Mouse (Mus musculus): Measurements from ENCODE around the gene Fam49a. TPM values are rescaled to one million over a fixed set of nuclear protein-coding genes. Genes with fewer than 3 reads are reported as not detected.

The Fam49a gene
- polyA plus RNA-seq, 1 experiment from 2014 or later: 11.7 TPM

DNA sequence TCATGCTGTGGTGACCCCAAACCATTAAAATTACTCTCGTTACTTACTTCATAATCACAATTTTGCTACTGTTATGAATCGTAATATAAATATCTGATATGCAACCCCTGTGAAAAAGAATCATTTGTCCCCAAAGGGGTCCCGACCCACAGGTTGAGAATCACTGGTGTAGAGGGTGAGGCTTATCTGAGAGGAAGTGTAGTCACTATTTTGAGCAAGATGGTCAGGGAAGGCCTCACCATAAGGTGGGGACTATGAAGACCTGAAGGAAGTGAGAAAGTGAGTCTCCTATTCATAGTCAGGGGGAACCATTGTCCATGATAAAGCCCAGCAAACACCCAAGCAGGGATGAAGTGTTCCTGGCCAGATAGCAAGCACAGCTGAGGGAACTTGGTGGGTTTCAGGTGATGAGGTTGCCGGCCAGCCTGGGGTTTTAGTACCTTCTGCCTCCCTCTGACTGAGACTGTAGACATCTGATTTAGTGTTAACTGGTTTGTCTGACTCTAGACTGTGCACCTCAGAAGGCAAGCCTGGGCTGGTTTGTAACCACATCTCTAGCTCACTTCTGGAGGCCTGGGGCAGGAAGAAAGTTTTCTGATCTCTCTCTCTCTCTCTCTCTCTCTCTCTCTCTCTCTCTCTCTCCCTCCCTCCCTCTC is 13.3 kb downstream of the Fam49a start:
- H3K4me1 ChIP-seq: peaks cover 14% of the 10 kb centered on the region
- no peaks in the 10 kb centered on the region for H3K9me3 ChIP-seq
- H3K27me3 ChIP-seq: no peaks in the 10 kb centered on the region
- no peaks in the 10 kb centered on the region for H3K36me3 ChIP-seq
- no peak overlapping the region for H3K4me2 ChIP-seq
- no peak overlapping the region for H3K4me3 ChIP-seq
- H3K9ac ChIP-seq: no peak overlapping the region
- ATAC-seq (ENCODE audit: insufficient number of reproducible peaks, insufficient read depth, low FRiP score, low TSS enrichment, low read depth): no peak
- 84% methylated on average over 4 of the region's 4 CpGs for WGBS
- H3K27ac ChIP-seq: peak overlapping the region; percentile 29; the same call in 1 of the 2 replicates

GRCm38 (mm10) chr12:12277741-12278463 is 16.0 kb downstream of the Fam49a start:
- ATAC-seq (ENCODE audit: insufficient number of reproducible peaks, insufficient read depth, low FRiP score, low TSS enrichment, low read depth): no peak
- peaks cover 14% of the 10 kb centered on the region for H3K4me1 ChIP-seq
- H3K4me2 ChIP-seq: no peak overlapping the region
- no peak overlapping the region for H3K4me3 ChIP-seq
- WGBS: 38% methylated on average over 4 of the region's 4 CpGs
- no peaks in the 10 kb centered on the region for H3K36me3 ChIP-seq
- H3K27me3 ChIP-seq: no peaks in the 10 kb centered on the region
- H3K27ac ChIP-seq: no peak overlapping the region
- no peaks in the 10 kb centered on the region for H3K9me3 ChIP-seq
- no peak overlapping the region for H3K9ac ChIP-seq

DNA sequence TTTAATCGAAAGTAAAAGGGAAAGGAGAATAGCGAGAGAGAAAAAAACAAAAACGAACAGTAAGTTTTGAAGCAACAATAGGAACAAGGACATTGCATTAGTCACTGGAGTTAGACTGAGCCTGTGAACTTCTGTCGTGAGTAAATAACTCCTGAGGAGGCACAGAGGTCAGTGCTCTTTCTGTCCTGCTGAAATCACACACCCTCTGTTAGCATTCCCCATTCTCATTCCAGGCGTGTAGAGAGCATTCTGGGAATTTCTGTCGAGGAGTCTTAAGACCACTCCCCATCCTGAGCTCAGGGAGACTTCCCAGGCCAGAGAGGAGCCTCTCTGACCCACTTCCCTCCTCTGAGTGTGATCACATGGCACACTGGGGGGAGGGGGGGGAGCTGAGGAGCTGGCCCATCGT is 16.5 kb downstream of the Fam49a start:
- WGBS: 62% methylated on average over 7 of the region's 7 CpGs
- Histone ChIP-seq H3K36me3 (no peaks in the 10 kb centered on the region), H3K27ac (no peak overlapping the region)

DNA sequence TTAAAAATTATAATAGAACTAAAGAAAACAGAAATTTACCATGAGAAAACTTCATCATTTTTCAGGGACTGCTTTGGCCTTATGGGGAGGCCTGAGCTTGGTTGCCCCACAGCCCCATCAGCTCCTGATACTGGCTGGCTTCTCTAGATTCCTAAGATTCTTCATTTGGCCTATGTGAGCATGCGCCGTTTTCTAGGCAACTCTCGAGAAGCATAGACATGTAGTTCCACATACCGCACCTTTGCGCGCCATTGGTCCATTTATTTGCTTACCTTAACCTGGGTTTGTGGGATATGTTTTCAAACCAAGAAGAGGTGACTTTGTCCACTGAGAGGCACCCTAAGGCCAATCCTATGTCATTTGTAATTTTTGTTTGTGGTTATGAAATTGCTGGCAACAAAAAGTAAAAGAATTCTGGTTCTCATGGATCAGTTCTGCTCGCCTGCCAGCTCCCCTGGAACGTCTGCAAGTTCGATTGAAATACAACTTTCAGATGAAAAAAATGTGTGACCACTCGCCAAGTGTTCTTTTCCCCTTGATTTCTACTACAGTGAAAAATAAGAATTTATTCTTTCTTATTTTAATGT is 21.9 kb downstream of the Fam49a start:
- H3K9ac ChIP-seq: no peak overlapping the region
- no peaks in the 10 kb centered on the region for H3K27me3 ChIP-seq
- H3K27ac ChIP-seq: no peak overlapping the region
- whole genome bisulfite sequencing: 79% methylated on average over 10 of the region's 10 CpGs
- peaks cover 13% of the 10 kb centered on the region for H3K4me1 ChIP-seq
- no peak for ATAC-seq (ENCODE audit: insufficient number of reproducible peaks, insufficient read depth, low FRiP score, low TSS enrichment, low read depth)
- H3K4me2 ChIP-seq: no peak overlapping the region
- H3K36me3 ChIP-seq: no peaks in the 10 kb centered on the region
- no peaks in the 10 kb centered on the region for H3K9me3 ChIP-seq
- H3K4me3 ChIP-seq: no peak overlapping the region

More for the DNA sequence above, 16.5 kb downstream of the Fam49a start:
- no peaks in the 10 kb centered on the region for H3K27me3 ChIP-seq
- no peak overlapping the region for H3K4me2 ChIP-seq
- no peak overlapping the region for H3K9ac ChIP-seq
- no peaks in the 10 kb centered on the region for H3K9me3 ChIP-seq
- peaks cover 14% of the 10 kb centered on the region for H3K4me1 ChIP-seq
- ATAC-seq (ENCODE audit: insufficient number of reproducible peaks, insufficient read depth, low FRiP score, low TSS enrichment, low read depth): no peak
- H3K4me3 ChIP-seq: no peak overlapping the region

DNA sequence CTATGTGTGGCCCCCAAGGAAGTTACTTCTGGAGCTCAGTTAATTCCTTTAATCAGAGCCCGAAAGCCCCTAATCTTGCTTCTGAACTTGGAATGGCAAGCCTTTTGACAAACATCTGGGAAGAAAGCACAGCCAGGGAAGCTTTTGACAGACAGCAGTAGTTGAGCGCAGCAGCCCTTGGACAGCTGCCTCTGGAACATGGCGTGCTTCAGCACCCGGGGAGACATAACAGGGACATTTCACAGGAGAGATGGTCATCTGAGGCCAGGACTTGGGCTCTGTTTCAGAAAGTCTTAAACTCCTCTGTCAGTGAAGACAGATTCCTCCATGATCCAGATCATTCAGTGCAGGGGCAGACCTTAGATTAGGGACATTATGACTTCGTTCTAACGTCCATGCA is 22.6 kb downstream of the Fam49a start:
- ATAC-seq (ENCODE audit: insufficient number of reproducible peaks, insufficient read depth, low FRiP score, low TSS enrichment, low read depth): no peak
- no peak overlapping the region for H3K27ac ChIP-seq
- 82% methylated on average over 6 of the region's 6 CpGs for WGBS

GRCm38 (mm10) chr12:12287131-12287786 is 25.3 kb downstream of the Fam49a start:
- no peak overlapping the region for H3K9ac ChIP-seq
- WGBS: 53% methylated on average over 9 of the region's 9 CpGs
- no peak for ATAC-seq (ENCODE audit: insufficient number of reproducible peaks, insufficient read depth, low FRiP score, low TSS enrichment, low read depth)

More for the DNA sequence above, 22.6 kb downstream of the Fam49a start:
- Histone ChIP-seq H3K4me2 (no peak overlapping the region), H3K4me3 (no peak overlapping the region), H3K9me3 (no peaks in the 10 kb centered on the region), H3K9ac (no peak overlapping the region), H3K27me3 (no peaks in the 10 kb centered on the region), H3K36me3 (no peaks in the 10 kb centered on the region), H3K4me1 (peaks cover 13% of the 10 kb centered on the region)

GRCm38 (mm10) chr12:12287787-12288132 is 25.8 kb downstream of the Fam49a start:
- WGBS: 62% methylated on average over 6 of the region's 6 CpGs
- Histone ChIP-seq H3K4me2 (no peak overlapping the region), H3K27me3 (no peaks in the 10 kb centered on the region), H3K36me3 (no peaks in the 10 kb centered on the region), H3K9me3 (no peaks in the 10 kb centered on the region), H3K27ac (no peak overlapping the region), H3K4me1 (peaks cover 23% of the 10 kb centered on the region), H3K9ac (no peak overlapping the region), H3K4me3 (no peak overlapping the region)
- ATAC-seq (ENCODE audit: insufficient number of reproducible peaks, insufficient read depth, low FRiP score, low TSS enrichment, low read depth): no peak

More at GRCm38 (mm10) chr12:12287131-12287786, 25.3 kb downstream of the Fam49a start:
- Histone ChIP-seq H3K4me3 (no peak overlapping the region), H3K9me3 (no peaks in the 10 kb centered on the region), H3K4me1 (peaks cover 21% of the 10 kb centered on the region), H3K36me3 (no peaks in the 10 kb centered on the region), H3K27ac (no peak overlapping the region), H3K27me3 (no peaks in the 10 kb centered on the region), H3K4me2 (no peak overlapping the region)

GRCm38 (mm10) chr12:12288586-12288985 is 26.6 kb downstream of the Fam49a start:
- H3K4me1 ChIP-seq: peaks cover 28% of the 10 kb centered on the region
- no peaks in the 10 kb centered on the region for H3K27me3 ChIP-seq
- 79% methylated on average over 1 of the region's 1 CpGs for WGBS
- H3K36me3 ChIP-seq: no peaks in the 10 kb centered on the region
- no peak for ATAC-seq (ENCODE audit: insufficient number of reproducible peaks, insufficient read depth, low FRiP score, low TSS enrichment, low read depth)
- no peak overlapping the region for H3K4me2 ChIP-seq
- no peaks in the 10 kb centered on the region for H3K9me3 ChIP-seq
- H3K27ac ChIP-seq: no peak overlapping the region
- H3K9ac ChIP-seq: no peak overlapping the region
- no peak overlapping the region for H3K4me3 ChIP-seq

DNA sequence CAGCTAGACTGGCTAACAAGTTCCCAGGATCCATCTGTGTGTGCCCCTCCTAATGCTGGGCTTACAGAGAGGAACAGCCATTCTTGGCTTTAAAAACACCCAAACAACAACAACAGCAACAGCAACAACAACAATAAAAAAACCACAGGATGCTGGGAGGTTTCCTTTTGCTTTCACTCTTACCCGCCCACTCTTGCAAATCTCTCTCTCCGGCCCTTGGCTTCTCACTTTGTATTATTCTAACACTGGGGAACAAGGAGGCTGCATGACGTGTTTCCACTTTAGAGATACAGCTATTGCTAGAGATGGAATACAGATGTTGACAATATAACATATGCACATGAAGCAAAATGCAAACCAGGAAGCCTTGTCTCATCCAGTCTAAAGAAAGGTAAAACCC is 27.7 kb downstream of the Fam49a start:
- Histone ChIP-seq H3K36me3 (no peaks in the 10 kb centered on the region), H3K9me3 (no peaks in the 10 kb centered on the region), H3K4me2 (no peak overlapping the region), H3K27ac (no peak overlapping the region), H3K4me1 (peaks cover 27% of the 10 kb centered on the region), H3K9ac (no peak overlapping the region), H3K27me3 (no peaks in the 10 kb centered on the region), H3K4me3 (no peak overlapping the region)
- WGBS: 59% methylated on average over 3 of the region's 3 CpGs
- ATAC-seq (ENCODE audit: insufficient number of reproducible peaks, insufficient read depth, low FRiP score, low TSS enrichment, low read depth): no peak

- Histone ChIP-seq H3K36me3 (no peaks in the 10 kb centered on the region), H3K27ac (no peak overlapping the region), H3K9me3 (no peaks in the 10 kb centered on the region), H3K4me2 (no peak overlapping the region), H3K4me1 (peaks cover 21% of the 10 kb centered on the region), H3K27me3 (no peaks in the 10 kb centered on the region), H3K4me3 (no peak overlapping the region), H3K9ac (no peak overlapping the region)
- no peak for ATAC-seq (ENCODE audit: insufficient number of reproducible peaks, insufficient read depth, low FRiP score, low TSS enrichment, low read depth)
- WGBS: 26% methylated on average over 5 of the region's 5 CpGs
Measured at GRCm38 (mm10) chr12:12292043-12292618, 30.2 kb downstream of the Fam49a start.

GRCm38 (mm10) chr12:12294380-12295171 is 32.6 kb downstream of the Fam49a start:
- no peak overlapping the region for H3K9ac ChIP-seq
- no peak for ATAC-seq (ENCODE audit: insufficient number of reproducible peaks, insufficient read depth, low FRiP score, low TSS enrichment, low read depth)
- no peaks in the 10 kb centered on the region for H3K27me3 ChIP-seq
- no peak overlapping the region for H3K27ac ChIP-seq
- no peak overlapping the region for H3K4me2 ChIP-seq
- H3K9me3 ChIP-seq: no peaks in the 10 kb centered on the region
- no peak overlapping the region for H3K4me3 ChIP-seq
- WGBS: 89% methylated on average over 5 of the region's 5 CpGs
- no peaks in the 10 kb centered on the region for H3K36me3 ChIP-seq
- peaks cover 20% of the 10 kb centered on the region for H3K4me1 ChIP-seq
